Mouse (Mus musculus) midbrain, embryonic 11.5 days (tissue): Measurements from ENCODE around the gene Tmod1. TPM values are rescaled to one million over a fixed set of nuclear protein-coding genes. Genes with fewer than 3 reads are reported as not detected.

Experiments
- ATAC-seq: fragments of 200-750 bp; cut with Nextera tagmentation; 2 replicates; pipeline ENCODE4 v1.8.0; 2017; ENCODE audit warnings: moderate TSS enrichment, moderate library complexity; ENCODE audit not compliant: low FRiP score
- DNase-seq: peaks from one replicate; pipeline ENCODE4 v3.0.0; 2015; ENCODE audit warnings: low spot score; ENCODE audit errors: missing footprints
- H3K27ac ChIP-seq: fragments of 300-500 bp; sonication (generic); 2 replicates; pipeline ENCODE4 v1.5.1; 2014; ENCODE audit warnings: low read depth, low read length
- H3K27me3 ChIP-seq: fragments of 300-500 bp; sonication (generic); 2 replicates; pipeline ENCODE4 v1.6.1; 2014; ENCODE audit warnings: mild to moderate bottlenecking, low read length, moderate library complexity, mixed read lengths; ENCODE audit not compliant: control insufficient read depth, insufficient read depth
- H3K36me3 ChIP-seq: fragments of 300-500 bp; sonication (generic); 2 replicates; pipeline ENCODE4 v1.6.1; 2014; ENCODE audit warnings: mild to moderate bottlenecking, low read length, moderate library complexity, mixed read lengths; ENCODE audit not compliant: control insufficient read depth, insufficient read depth
- H3K4me1 ChIP-seq: fragments of 300-500 bp; sonication (generic); 2 replicates; pipeline ENCODE4 v1.6.1; 2014; ENCODE audit warnings: low read length; ENCODE audit not compliant: control insufficient read depth, insufficient read depth
- H3K4me2 ChIP-seq: fragments of 300-500 bp; sonication (generic); 2 replicates; pipeline ENCODE4 v1.6.1; 2014; ENCODE audit warnings: mild to moderate bottlenecking, moderate library complexity
- H3K4me3 ChIP-seq: fragments of 300-500 bp; sonication (generic); 2 replicates; pipeline ENCODE4 v1.5.1; 2014; ENCODE audit warnings: low read depth, low read length
- H3K9ac ChIP-seq: fragments of 300-500 bp; sonication (generic); 2 replicates; pipeline ENCODE4 v1.6.1; 2014; ENCODE audit warnings: low read length
- H3K9me3 ChIP-seq: fragments of 300-500 bp; sonication (generic); 2 replicates; pipeline ENCODE4 v1.6.1; 2016; ENCODE audit warnings: low read length; ENCODE audit not compliant: control insufficient read depth
- WGBS: fragments of 180-500 bp; shearing (Covaris S2); extraction: QIAGEN DNeasy Blood & Tissue Kit; methylation state at CpG from one replicate; pipeline ENCODE4 v1.1.7; 2014; 5-methylcytosine and 5-hydroxymethylcytosine counted together
- polyA plus RNA-seq: library from polyadenylated mRNA; unstranded; fragments of >200 nt; fragmentation: Nextera tagmentation; extraction: Ambion mirVana; gene quantifications from 2 replicates; pipeline ENCODE4 v1.2.1, GENCODE M21; 2014

The Tmod1 gene
- polyA plus RNA-seq, 1 experiment from 2014 or later = 2.7 TPM

GRCm38 (mm10) chr4:46092429-46093076 lies 53.8 kb downstream of the Tmod1 start:
- no peaks in the 10 kb centered on the region for H3K9me3 ChIP-seq
- DNase-seq (peak; percentile 57), ATAC-seq (no peak)
- H3K27me3 ChIP-seq = no peaks in the 10 kb centered on the region
- H3K36me3 ChIP-seq = no peaks in the 10 kb centered on the region
- H3K27ac ChIP-seq = no peak overlapping the region
- 88% methylated on average over 5 of the region's 5 CpGs for WGBS
- no peak overlapping the region for H3K9ac ChIP-seq
- H3K4me1 ChIP-seq = no peaks in the 10 kb centered on the region
- H3K4me3 ChIP-seq = no peak overlapping the region
- no peak overlapping the region for H3K4me2 ChIP-seq

GRCm38 (mm10) chr4:46094916-46095825 lies 56.4 kb downstream of the Tmod1 start:
- Histone ChIP-seq H3K27me3 (no peaks in the 10 kb centered on the region), H3K4me1 (no peaks in the 10 kb centered on the region), H3K9ac (no peak overlapping the region), H3K4me2 (no peak overlapping the region), H3K9me3 (no peaks in the 10 kb centered on the region), H3K36me3 (no peaks in the 10 kb centered on the region), H3K27ac (no peak overlapping the region), H3K4me3 (no peak overlapping the region)
- ATAC-seq = no peak
- 83% methylated on average over 15 of the region's 15 CpGs for WGBS
- DNase-seq = no peak

- Histone ChIP-seq H3K36me3 (no peaks in the 10 kb centered on the region), H3K4me2 (no peak overlapping the region), H3K27ac (no peak overlapping the region), H3K9ac (no peak overlapping the region), H3K27me3 (no peaks in the 10 kb centered on the region), H3K4me3 (no peak overlapping the region), H3K9me3 (no peaks in the 10 kb centered on the region), H3K4me1 (no peaks in the 10 kb centered on the region)
- DNase-seq = no peak
- 91% methylated on average over 3 of the region's 3 CpGs for WGBS
- no peak for ATAC-seq
Observed at GRCm38 (mm10) chr4:46095826-46096159, 57.1 kb downstream of the Tmod1 start.

GRCm38 (mm10) chr4:46096546-46096945 lies 57.8 kb downstream of the Tmod1 start:
- H3K4me1 ChIP-seq = peaks cover 4% of the 10 kb centered on the region
- DNase-seq (no peak), ATAC-seq (no peak)
- no peaks in the 10 kb centered on the region for H3K36me3 ChIP-seq
- H3K4me2 ChIP-seq = no peak overlapping the region
- no peaks in the 10 kb centered on the region for H3K9me3 ChIP-seq
- no peaks in the 10 kb centered on the region for H3K27me3 ChIP-seq
- 93% methylated on average over 7 of the region's 7 CpGs for WGBS
- no peak overlapping the region for H3K4me3 ChIP-seq
- H3K9ac ChIP-seq = no peak overlapping the region
- no peak overlapping the region for H3K27ac ChIP-seq

- no peak overlapping the region for H3K4me2 ChIP-seq
- peaks cover 4% of the 10 kb centered on the region for H3K4me1 ChIP-seq
- H3K4me3 ChIP-seq = no peak overlapping the region
- no peak overlapping the region for H3K27ac ChIP-seq
- no peak for ATAC-seq
- no peaks in the 10 kb centered on the region for H3K9me3 ChIP-seq
- no peak overlapping the region for H3K9ac ChIP-seq
- no peaks in the 10 kb centered on the region for H3K27me3 ChIP-seq
- WGBS = 94% methylated on average over 2 of the region's 2 CpGs
- no peaks in the 10 kb centered on the region for H3K36me3 ChIP-seq
- DNase-seq = no peak
Observed at GRCm38 (mm10) chr4:46097591-46097990, 58.9 kb downstream of the Tmod1 start.

GRCm38 (mm10) chr4:46099132-46099531 lies 60.4 kb downstream of the Tmod1 start:
- DNase-seq = peak; percentile 39
- 80% methylated on average over 9 of the region's 9 CpGs for WGBS
- H3K9me3 ChIP-seq = no peaks in the 10 kb centered on the region
- peaks cover 4% of the 10 kb centered on the region for H3K4me1 ChIP-seq
- H3K36me3 ChIP-seq = no peaks in the 10 kb centered on the region
- no peak overlapping the region for H3K27ac ChIP-seq
- no peak overlapping the region for H3K4me2 ChIP-seq
- no peak overlapping the region for H3K4me3 ChIP-seq
- ATAC-seq = no peak
- H3K9ac ChIP-seq = no peak overlapping the region
- no peaks in the 10 kb centered on the region for H3K27me3 ChIP-seq

GRCm38 (mm10) chr4:46100539-46100938 lies 61.8 kb downstream of the Tmod1 start:
- DNase-seq (peak; percentile 82), ATAC-seq (no peak)
- Histone ChIP-seq H3K9me3 (no peaks in the 10 kb centered on the region), H3K4me3 (no peak overlapping the region), H3K4me2 (no peak overlapping the region), H3K27ac (no peak overlapping the region), H3K36me3 (no peaks in the 10 kb centered on the region), H3K27me3 (no peaks in the 10 kb centered on the region), H3K4me1 (peaks cover 4% of the 10 kb centered on the region), H3K9ac (no peak overlapping the region)
- 80% methylated on average over 7 of the region's 7 CpGs for WGBS

- Histone ChIP-seq H3K4me2 (no peak overlapping the region), H3K27ac (no peak overlapping the region), H3K4me3 (no peak overlapping the region), H3K36me3 (no peaks in the 10 kb centered on the region), H3K4me1 (peaks cover 4% of the 10 kb centered on the region), H3K9ac (no peak overlapping the region), H3K27me3 (no peaks in the 10 kb centered on the region), H3K9me3 (no peaks in the 10 kb centered on the region)
- peak; percentile 82 for DNase-seq
- 57% methylated on average over 14 of the region's 14 CpGs for WGBS
- ATAC-seq = no peak
Observed at GRCm38 (mm10) chr4:46101211-46101711, 62.5 kb downstream of the Tmod1 start.

GRCm38 (mm10) chr4:46102078-46102769 lies 63.5 kb downstream of the Tmod1 start:
- peak; percentile 54 for DNase-seq
- 94% methylated on average over 10 of the region's 10 CpGs for WGBS

More at GRCm38 (mm10) chr4:46102078-46102769, 63.5 kb downstream of the Tmod1 start:
- H3K9me3 ChIP-seq = no peaks in the 10 kb centered on the region
- H3K27ac ChIP-seq = no peak overlapping the region
- no peaks in the 10 kb centered on the region for H3K27me3 ChIP-seq
- ATAC-seq = no peak
- no peaks in the 10 kb centered on the region for H3K36me3 ChIP-seq
- H3K9ac ChIP-seq = no peak overlapping the region
- H3K4me1 ChIP-seq = peaks cover 4% of the 10 kb centered on the region
- H3K4me3 ChIP-seq = no peak overlapping the region
- no peak overlapping the region for H3K4me2 ChIP-seq
